ENCODE assay signal across 24 mouse cellular contexts in the genomic region with DNA sequence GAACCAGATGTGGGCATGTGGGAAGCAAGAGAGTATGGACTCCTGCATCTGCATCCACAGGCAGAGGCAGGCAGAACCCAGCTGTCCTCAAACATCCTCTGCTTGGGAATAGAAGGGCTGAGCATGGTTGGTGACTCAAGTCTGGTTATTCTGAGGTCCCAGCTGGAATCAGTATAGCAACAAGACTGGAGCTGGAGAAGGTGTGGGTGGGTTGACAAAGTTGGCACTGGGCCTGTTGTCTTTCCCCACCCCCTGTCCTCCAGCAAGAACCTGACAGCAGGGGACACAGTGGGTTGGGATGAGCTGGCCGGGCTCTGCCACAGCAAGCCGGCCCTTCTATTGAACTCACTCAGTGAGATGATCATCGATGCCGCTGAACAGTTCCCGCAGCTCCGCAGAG. TPM values are rescaled to one million over a fixed set of nuclear protein-coding genes. Genes with fewer than 3 reads are reported as not detected.
DNase-seq lines count a peak whose midpoint lies in the region; ATAC-seq lines count a peak whose summit lies in the region.
"Had no signal": no experiment of that assay in that cellular context is flagged by ENCODE, and none has a peak within 500 bp of the region (broad histone marks: within the 10 kb centered on the region; RNA-seq: fewer than 3 reads in every experiment).

No protein-coding gene starts in this region.

- H3K4me1 ChIP-seq in heart, embryonic 11.5 days (ENCODE audit: control insufficient read depth, insufficient read depth, low read length), result peaks cover 21% of the 10 kb centered on the region
- peaks cover 64% of the 10 kb centered on the region for H3K4me1 ChIP-seq in hindbrain, embryonic 10.5 days (replicated peaks)

- peak; percentile 24 for DNase-seq in cerebellum, adult 11-12 months
- DNase-seq in heart, adult 18-20 months, result no peak
- peak; percentile 74 for DNase-seq in Muller cell, postnatal 12 days (ENCODE audit: inconsistent ontology term)
- peak; percentile 68 to 76 for DNase-seq in right cerebral cortex, adult 2 months (ENCODE audit: low spot score in 2 of 2)
- DNase-seq in hindbrain, embryonic 10.5 days (ENCODE audit: low spot score), result no peak
- no peak for DNase-seq in thymus, postnatal 10 days (ENCODE audit: low spot score in 2 of 2)
- DNase-seq: adrenal gland, postnatal 10 days; cerebellum, postnatal 36 days; heart, postnatal 36 days; kidney, adult 9 months; retina, postnatal 1 day had no signal

- H3K9me3 ChIP-seq in heart, embryonic 11.5 days (replicated peaks; ENCODE audit: control insufficient read depth, low read length), result no peaks in the 10 kb centered on the region
- no peaks in the 10 kb centered on the region for H3K9me3 ChIP-seq in hindbrain, embryonic 10.5 days
- H3K9me3 ChIP-seq: embryonic facial prominence, embryonic 12.5 days; heart, embryonic 12.5 days; liver, embryonic 12.5 days; lung, embryonic 15.5 days; neural tube, embryonic 12.5 days had no signal

- peaks cover 33% of the 10 kb centered on the region for H3K27me3 ChIP-seq in heart, embryonic 11.5 days (ENCODE audit: control insufficient read depth, insufficient read depth, low read length)
- H3K27me3 ChIP-seq in hindbrain, embryonic 10.5 days (ENCODE audit: insufficient read depth, poor library complexity, severe bottlenecking), result peaks cover 41% of the 10 kb centered on the region

- no peaks in the 10 kb centered on the region for H3K36me3 ChIP-seq in heart, embryonic 11.5 days (ENCODE audit: control insufficient read depth, insufficient read depth, low read length)
- peaks cover 41% of the 10 kb centered on the region for H3K36me3 ChIP-seq in hindbrain, embryonic 10.5 days
- H3K36me3 ChIP-seq: lung, embryonic 15.5 days; neural tube, embryonic 12.5 days had no signal

- no peak overlapping the region for H3K27ac ChIP-seq in heart, embryonic 11.5 days (ENCODE audit: low read depth, low read length)
- no peak overlapping the region for H3K27ac ChIP-seq in hindbrain, embryonic 10.5 days
- H3K27ac ChIP-seq: embryonic facial prominence, embryonic 12.5 days; hindbrain, postnatal 0 days; liver, embryonic 12.5 days; lung, embryonic 15.5 days; neural tube, embryonic 12.5 days had no signal

- no peak overlapping the region for H3K4me3 ChIP-seq in heart, embryonic 11.5 days (ENCODE audit: low read depth, low read length)
- no peak overlapping the region for H3K4me3 ChIP-seq in hindbrain, embryonic 10.5 days
- H3K4me3 ChIP-seq: embryonic facial prominence, embryonic 12.5 days; heart, embryonic 12.5 days; liver, embryonic 12.5 days; lung, embryonic 15.5 days; neural tube, embryonic 12.5 days had no signal

- no peak overlapping the region for H3K4me2 ChIP-seq in heart, embryonic 11.5 days
- H3K4me2 ChIP-seq: embryonic facial prominence, embryonic 12.5 days; heart, embryonic 12.5 days; liver, embryonic 12.5 days; lung, embryonic 15.5 days; neural tube, embryonic 12.5 days had no signal

- no peak for ATAC-seq in cerebellum, adult (ENCODE audit: insufficient number of reproducible peaks, low FRiP score, low TSS enrichment)
- ATAC-seq in heart, embryonic 11.5 days (replicated peaks; ENCODE audit: insufficient number of reproducible peaks, low FRiP score, low TSS enrichment), result no peak
- ATAC-seq: hindbrain, postnatal 0 days; liver, embryonic 12.5 days had no signal

- WGBS in heart, embryonic 11.5 days (ENCODE audit: insufficient replicate concordance), result 79% methylated on average over 6 of the region's 6 CpGs
- WGBS in hindbrain, embryonic 10.5 days, result 76% methylated on average over 6 of the region's 6 CpGs

- 0 out of 2 replicates have a peak overlapping the region, but pooled peaks have one; percentile 22 for H3K9ac ChIP-seq in heart, embryonic 11.5 days (ENCODE audit: low read depth, low read length)
- H3K9ac ChIP-seq: embryonic facial prominence, embryonic 12.5 days; heart, embryonic 12.5 days; liver, embryonic 12.5 days; lung, embryonic 15.5 days; neural tube, embryonic 12.5 days had no signal

RNA-seq across cellular contexts. Expression of a gene that starts 3.5 kb away (rescaled TPM):
- 1.2 and 1.4 TPM in 2 replicates for polyA plus RNA-seq in heart, embryonic 11.5 days (2014; fragmentation: Nextera tagmentation; extraction: Ambion mirVana)
- total RNA-seq in heart, adult 18-20 months (2021), result under 1 TPM in 1 of 2 experiments, not detected in 1; 0.27 TPM
- 9.8 and 16.0 TPM in 2 replicates for polyA plus RNA-seq in hindbrain, embryonic 10.5 days (2016; fragmentation: Nextera tagmentation; extraction: Ambion mirVana)

RNA-seq across cellular contexts. Expression of a gene that starts 3.7 kb away (rescaled TPM):
- not detected in 2 replicates for polyA plus RNA-seq in heart, embryonic 11.5 days (2014; fragmentation: Nextera tagmentation; extraction: Ambion mirVana)
- total RNA-seq in heart, adult 18-20 months (2021), result not detected
- 0.60 and 1.3 TPM in 2 replicates for polyA plus RNA-seq in hindbrain, embryonic 10.5 days (2016; fragmentation: Nextera tagmentation; extraction: Ambion mirVana)
- total RNA-seq: adrenal gland, postnatal 10 days; heart, postnatal 36 days; left cerebral cortex, postnatal 25 days; midbrain, postnatal 0 days had no signal
- polyA plus RNA-seq: hindbrain, postnatal 0 days; large intestine, adult 2 months had no signal

RNA-seq across cellular contexts. Expression of a gene that starts 8.3 kb away (rescaled TPM):
- polyA plus RNA-seq in heart, embryonic 11.5 days (2014; fragmentation: Nextera tagmentation; extraction: Ambion mirVana), result 0.89 and 1.4 TPM in 2 replicates
- total RNA-seq in heart, adult 18-20 months (2021), result not detected
- polyA plus RNA-seq in hindbrain, embryonic 10.5 days (2016; fragmentation: Nextera tagmentation; extraction: Ambion mirVana), result 9.5 and 10.0 TPM in 2 replicates
- total RNA-seq: gastrocnemius, adult 8-10 months; heart, postnatal 36 days; megakaryocyte, adult 5-6 weeks had no signal
- polyA plus RNA-seq: large intestine, adult 2 months had no signal

RNA-seq across cellular contexts. Expression of a gene that starts 14.5 kb away (rescaled TPM):
- polyA plus RNA-seq in heart, embryonic 11.5 days (2014; fragmentation: Nextera tagmentation; extraction: Ambion mirVana), result 6.5 and 7.8 TPM in 2 replicates
- total RNA-seq in heart, adult 18-20 months (2021), result under 1 TPM; 0.57 to 0.77 TPM
- polyA plus RNA-seq in hindbrain, embryonic 10.5 days (2016; fragmentation: Nextera tagmentation; extraction: Ambion mirVana), result 41.4 and 43.8 TPM in 2 replicates

RNA-seq across cellular contexts. Expression of a gene that starts 48.3 kb away (rescaled TPM):
- polyA plus RNA-seq in heart, embryonic 11.5 days (2014; fragmentation: Nextera tagmentation; extraction: Ambion mirVana), result 21.4 and 23.5 TPM in 2 replicates
- 10 to 100 TPM; 22.6 to 25.6 TPM for total RNA-seq in heart, adult 18-20 months (2021)
- polyA plus RNA-seq in hindbrain, embryonic 10.5 days (2016; fragmentation: Nextera tagmentation; extraction: Ambion mirVana), result 14.5 and 16.9 TPM in 2 replicates

Comparison
In these comparisons a context has a peak if more than half of its experiments do, and no peak if none do; other contexts are left out.
1. DNase-seq: peak in cerebellum, adult 11-12 months (single experiment), Muller cell, postnatal 12 days (single experiment) and right cerebral cortex, adult 2 months (2 of 2); none in heart, adult 18-20 months (0 of 2), hindbrain, embryonic 10.5 days (single experiment) and thymus, postnatal 10 days (0 of 2).